Mouse (Mus musculus) limb, embryonic 14.5 days (tissue): ENCODE results near the gene Pdia3. TPM values are rescaled to one million over a fixed set of nuclear protein-coding genes. Genes with fewer than 3 reads are reported as not detected.
A peak's percentile ranks its signal among the peaks of the same experiment; 100 is the strongest.

Experiments used
- ATAC-seq: fragments of 200-750 bp; cut with Nextera tagmentation; 2 replicates; pipeline ENCODE4 v1.8.0; 2017; ENCODE audit warnings: low read depth, moderate number of reproducible peaks, moderate TSS enrichment; ENCODE audit not compliant: low FRiP score
- DNase-seq: peaks from one replicate; pipeline ENCODE4 v3.0.0-alpha.2; 2015; ENCODE audit warnings: low spot score
- H3K27ac ChIP-seq: fragments of 300-500 bp; sonication (generic); replicated peaks from 2 replicates; pipeline ENCODE4 v1.5.1; 2014; ENCODE audit warnings: low read depth, mild to moderate bottlenecking, low read length, moderate library complexity, mixed read lengths
- H3K27me3 ChIP-seq: fragments of 300-500 bp; sonication (generic); 2 replicates; pipeline ENCODE4 v1.6.1; 2014; ENCODE audit warnings: low read length, mixed read lengths; ENCODE audit not compliant: control insufficient read depth, insufficient read depth
- H3K36me3 ChIP-seq: fragments of 300-500 bp; sonication (generic); 2 replicates; pipeline ENCODE4 v1.6.1; 2014; ENCODE audit warnings: mild to moderate bottlenecking, low read length, moderate library complexity, mixed read lengths; ENCODE audit not compliant: control insufficient read depth, insufficient read depth
- H3K4me1 ChIP-seq: fragments of 300-500 bp; sonication (generic); 2 replicates; pipeline ENCODE4 v1.6.1; 2014; ENCODE audit warnings: antibody characterized with exemption, low read length, mixed read lengths; ENCODE audit not compliant: control insufficient read depth, insufficient read depth
- H3K4me2 ChIP-seq: fragments of 300-500 bp; sonication (generic); replicated peaks from 2 replicates; pipeline ENCODE4 v1.6.1; 2014; ENCODE audit warnings: low read depth, mild to moderate bottlenecking, low read length, moderate library complexity; ENCODE audit not compliant: severe bottlenecking
- H3K4me3 ChIP-seq: fragments of 300-500 bp; sonication (generic); replicated peaks from 2 replicates; pipeline ENCODE4 v1.5.1; 2014; ENCODE audit warnings: low read length
- H3K9ac ChIP-seq: fragments of 300-500 bp; sonication (generic); 2 replicates; pipeline ENCODE4 v1.6.1; 2014; ENCODE audit warnings: mild to moderate bottlenecking, low read depth, low read length, moderate library complexity; ENCODE audit not compliant: severe bottlenecking
- H3K9me3 ChIP-seq: fragments of 300-500 bp; sonication (generic); 2 replicates; pipeline ENCODE4 v1.6.1; 2016; ENCODE audit warnings: low read length; ENCODE audit not compliant: control insufficient read depth
- POLR2A ChIP-seq: fragments of 200-500 bp; IDR thresholded peaks from 2 replicates; pipeline ENCODE4 v1.8.0; 2012; ENCODE audit warnings: inconsistent platforms, mild to moderate bottlenecking, moderate library complexity, borderline replicate concordance; ENCODE audit not compliant: insufficient read depth, insufficient read length; ENCODE audit errors: extremely low read depth
- WGBS: fragments of 180-500 bp; shearing (Covaris S2); extraction: QIAGEN DNeasy Blood & Tissue Kit; methylation state at CpG from one replicate; pipeline ENCODE4 v1.1.7; 2014; 5-methylcytosine and 5-hydroxymethylcytosine counted together
- polyA plus RNA-seq, 2 experiments: library from polyadenylated mRNA; depleted of rRNA in 1 of 2; stranded (reverse) in 1 of 2; unstranded in 1 of 2; fragments of >200 nt; fragmentation: Nextera tagmentation in 1 of 2; extraction: Ambion mirVana in 1 of 2; gene quantifications; 2 replicates each; pipeline versions ENCODE4 v1.2.1 to v1.2.3; 2012 to 2014

The Pdia3 gene
- polyA plus RNA-seq, 2 experiments: 416 to 523 TPM

DNA sequence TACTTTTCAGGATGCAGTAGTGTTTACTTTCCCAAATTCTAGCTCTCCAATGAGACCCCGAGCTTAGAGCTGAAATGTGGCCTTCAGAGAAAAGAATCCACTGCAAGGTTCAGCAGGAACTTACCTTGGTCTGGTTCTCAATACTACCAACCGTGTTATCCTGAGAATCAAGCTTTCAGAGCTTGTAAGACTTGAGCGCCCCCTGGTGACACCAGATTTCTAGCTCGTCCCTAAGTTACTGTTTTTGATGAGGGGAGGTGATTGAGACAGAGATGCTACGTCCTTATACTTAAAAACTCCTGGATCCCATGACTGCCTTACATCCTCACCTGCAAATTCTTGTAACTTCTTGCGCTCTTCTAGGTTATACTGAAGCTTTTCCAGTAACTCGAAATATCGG is 17.0 kb upstream of the Pdia3 start:
- Histone ChIP-seq H3K4me1 (no peaks in the 10 kb centered on the region), H3K9ac (no peak overlapping the region), H3K9me3 (no peaks in the 10 kb centered on the region), H3K36me3 (no peaks in the 10 kb centered on the region), H3K4me3 (no peak overlapping the region), H3K27ac (no peak overlapping the region), H3K27me3 (no peaks in the 10 kb centered on the region), H3K4me2 (no peak overlapping the region)
- WGBS: 19% methylated on average over 8 of the region's 8 CpGs
- no peak for ATAC-seq
- DNase-seq: peak; percentile 93
- TF ChIP-seq POLR2A: no peak

- Histone ChIP-seq H3K27me3 (no peaks in the 10 kb centered on the region), H3K4me2 (no peak overlapping the region), H3K9me3 (no peaks in the 10 kb centered on the region), H3K36me3 (no peaks in the 10 kb centered on the region), H3K4me1 (no peaks in the 10 kb centered on the region), H3K4me3 (no peak overlapping the region), H3K27ac (no peak overlapping the region), H3K9ac (no peak overlapping the region)
- DNase-seq: no peak
- ATAC-seq: no peak
- TF ChIP-seq POLR2A: no peak
Measured at GRCm38 (mm10) chr2:121403296-121403695, 10.3 kb upstream of the Pdia3 start.

DNA sequence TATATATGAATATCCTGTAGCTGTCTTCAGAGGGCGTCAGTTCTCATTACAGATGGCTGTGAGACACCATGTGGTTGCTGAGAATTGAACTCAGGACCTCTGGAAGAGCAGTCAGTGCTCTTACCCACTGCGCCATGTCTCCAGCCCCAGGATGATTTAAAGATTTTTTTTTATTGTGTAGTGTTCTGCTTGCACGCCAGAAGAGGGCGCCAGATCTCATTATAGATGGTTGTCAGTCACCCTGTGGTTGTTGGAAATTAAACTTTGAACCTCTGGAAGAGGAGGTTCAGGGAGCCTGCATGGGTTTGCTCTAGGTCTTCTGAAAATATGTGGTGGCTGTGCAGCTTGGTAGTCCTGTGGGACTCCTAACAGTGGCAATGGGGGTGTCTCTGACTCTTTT is 5.4 kb upstream of the Pdia3 start:
- Histone ChIP-seq H3K4me3 (no peak overlapping the region), H3K4me2 (no peak overlapping the region), H3K4me1 (peaks cover 3% of the 10 kb centered on the region), H3K36me3 (no peaks in the 10 kb centered on the region; the same call in 1 of the 2 replicates), H3K27ac (no peak overlapping the region), H3K27me3 (no peaks in the 10 kb centered on the region), H3K9me3 (no peaks in the 10 kb centered on the region), H3K9ac (no peak overlapping the region)
- ATAC-seq (no peak), DNase-seq (no peak)
- 33% methylated on average over 4 of the region's 4 CpGs for WGBS
- TF ChIP-seq POLR2A: no peak

DNA sequence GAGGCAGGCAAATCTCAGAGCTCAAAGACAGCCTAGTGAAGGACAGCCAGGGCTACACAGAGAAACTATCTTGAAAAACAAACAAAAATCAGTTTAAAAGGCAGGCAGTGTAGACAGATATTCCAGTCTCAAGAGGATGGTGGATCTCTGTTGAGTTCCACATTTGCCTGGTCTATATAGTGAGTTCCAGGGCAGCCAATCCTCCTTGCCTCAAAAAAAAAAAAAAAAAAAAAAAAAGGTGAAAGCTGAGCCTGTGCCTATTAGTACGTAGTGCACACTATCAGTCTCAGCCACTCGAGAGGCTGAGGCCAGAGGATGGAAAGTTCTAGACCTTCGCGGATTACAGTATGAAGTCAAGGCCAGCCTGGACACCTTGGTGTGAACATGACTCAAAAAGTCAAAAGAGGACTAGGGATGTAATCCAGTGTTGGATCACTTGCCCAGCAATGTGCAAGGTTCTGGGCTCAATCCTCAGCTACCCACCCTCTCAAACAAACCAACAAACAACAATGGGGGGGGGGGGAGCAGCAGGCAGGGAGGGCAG is 660 bp upstream of the Pdia3 start:
- Histone ChIP-seq H3K4me3 (peak overlapping the region; percentile 66), H3K27ac (peak overlapping the region; percentile 97), H3K4me2 (peak overlapping the region; percentile 74), H3K27me3 (no peaks in the 10 kb centered on the region), H3K36me3 (peaks cover 20% of the 10 kb centered on the region), H3K9me3 (no peaks in the 10 kb centered on the region), H3K4me1 (peaks cover 18% of the 10 kb centered on the region), H3K9ac (peak overlapping the region; percentile 97)
- no peak for TF ChIP-seq POLR2A
- WGBS: 14% methylated on average over 4 of the region's 4 CpGs
- DNase-seq (peak; percentile 11), ATAC-seq (no peak)

- H3K4me3 ChIP-seq: peak overlapping the region; percentile 66
- ATAC-seq: peak; percentile 14
- peaks cover 33% of the 10 kb centered on the region for H3K36me3 ChIP-seq
- H3K27me3 ChIP-seq: no peaks in the 10 kb centered on the region
- no peak for TF ChIP-seq POLR2A
- H3K27ac ChIP-seq: peak overlapping the region; percentile 97
- WGBS: 0% methylated on average over 28 of the region's 32 CpGs
- H3K4me1 ChIP-seq: peaks cover 18% of the 10 kb centered on the region
- H3K9ac ChIP-seq: peak overlapping the region; percentile 97
- DNase-seq: peak; percentile 22
- peak overlapping the region; percentile 66 for H3K4me2 ChIP-seq
- no peaks in the 10 kb centered on the region for H3K9me3 ChIP-seq
Measured at GRCm38 (mm10) chr2:121414139-121414685, 637 bp downstream of the Pdia3 start.
